ENCODE assay signal across 9 mouse cellular contexts in the genomic region with DNA sequence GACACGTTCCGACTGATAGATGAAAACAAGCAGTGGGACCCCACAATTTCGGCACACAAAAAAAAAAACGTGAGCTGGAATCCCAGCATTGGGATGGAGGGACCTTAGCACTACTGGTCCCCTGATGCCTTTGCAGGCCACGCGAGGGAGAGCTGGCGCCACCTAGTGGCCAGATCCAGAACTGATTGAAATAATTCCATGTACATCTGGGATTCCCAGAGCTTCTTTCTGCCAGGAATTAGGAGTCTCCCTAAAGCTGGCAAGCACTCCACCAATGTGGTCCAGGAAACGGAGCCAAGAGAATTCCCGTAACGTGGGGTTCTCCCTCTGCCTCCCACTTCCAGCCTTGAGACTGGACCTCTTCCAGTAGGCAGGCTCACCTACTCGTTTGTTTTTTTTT. TPM values are rescaled to one million over a fixed set of nuclear protein-coding genes. Genes with fewer than 3 reads are reported as not detected.
DNase-seq lines count a peak whose midpoint lies in the region; ATAC-seq and TF ChIP-seq lines count a peak whose summit lies in the region.
"Had no signal": no experiment of that assay in that cellular context is flagged by ENCODE, and none has a peak within 500 bp of the region (broad histone marks: within the 10 kb centered on the region; RNA-seq: fewer than 3 reads in every experiment).

No protein-coding gene starts in this region.

- 13% methylated on average over 11 of the region's 11 CpGs for WGBS in bone marrow, adult 2 months
- WGBS in heart, embryonic 12.5 days: 15% methylated on average over 11 of the region's 11 CpGs

- H3K27ac ChIP-seq in bone marrow, adult 2 months (ENCODE audit: control insufficient read depth, insufficient read depth, low read depth, low read length, poor library complexity): no peak overlapping the region
- no peak overlapping the region for H3K27ac ChIP-seq in embryonic fibroblast, embryonic 13.5 days (ENCODE audit: insufficient read depth, low read length)
- H3K27ac ChIP-seq in heart, embryonic 12.5 days (ENCODE audit: poor library complexity, severe bottlenecking): no peak overlapping the region
- H3K27ac ChIP-seq: heart, embryonic 13.5 days had no signal

- peak; percentile 45; the same call in 1 of the 2 replicates for ATAC-seq in heart, embryonic 12.5 days (ENCODE audit: insufficient number of reproducible peaks, low FRiP score)
- no peak for ATAC-seq in monocyte, adult 5-6 weeks (replicated peaks; ENCODE audit: insufficient number of reproducible peaks, low FRiP score, low TSS enrichment, poor library complexity, severe bottlenecking)

- TF ChIP-seq POLR2A in bone marrow, adult 2 months (IDR thresholded peaks at IDR 0.05; ENCODE audit: borderline replicate concordance, control insufficient read depth, low read depth, low read length): no peak
- TF ChIP-seq POLR2A in embryonic fibroblast, embryonic 13.5 days (IDR thresholded peaks at IDR 0.05; ENCODE audit: low read depth, low read length): no peak

- H3K4me3 ChIP-seq in bone marrow, adult 2 months (replicated peaks; ENCODE audit: control insufficient read depth, low read depth, low read length): no peak overlapping the region
- no peak overlapping the region for H3K4me3 ChIP-seq in embryonic fibroblast, embryonic 13.5 days (ENCODE audit: insufficient read depth, low read length)
- no peak overlapping the region for H3K4me3 ChIP-seq in heart, embryonic 12.5 days
- H3K4me3 ChIP-seq: heart, embryonic 13.5 days had no signal

- H3K4me1 ChIP-seq in bone marrow, adult 2 months (ENCODE audit: control insufficient read depth, insufficient read depth, low read length): no peaks in the 10 kb centered on the region
- H3K4me1 ChIP-seq in embryonic fibroblast, embryonic 13.5 days (ENCODE audit: control insufficient read depth, insufficient read depth, low read length): no peaks in the 10 kb centered on the region
- no peaks in the 10 kb centered on the region for H3K4me1 ChIP-seq in heart, embryonic 12.5 days (replicated peaks)
- H3K4me1 ChIP-seq: heart, embryonic 13.5 days had no signal

- H3K27me3 ChIP-seq in heart, embryonic 12.5 days (replicated peaks): peaks cover 6% of the 10 kb centered on the region; the same call in 1 of the 2 replicates

- DNase-seq in MN1 (ENCODE audit: low spot score): peak; percentile 70
- peak; percentile 96 for DNase-seq in layer of hippocampus, postnatal 10 days (ENCODE audit: low spot score in 2 of 2)
- DNase-seq in lung, postnatal 25 days (ENCODE audit: low spot score): peak; percentile 69
- DNase-seq in right cerebral cortex, postnatal 10 days (ENCODE audit: low spot score in 2 of 2): peak; percentile 92 to 95

- H3K4me2 ChIP-seq in heart, embryonic 12.5 days: no peak overlapping the region
- H3K4me2 ChIP-seq: heart, embryonic 13.5 days had no signal

- H3K36me3 ChIP-seq in heart, embryonic 12.5 days: no peaks in the 10 kb centered on the region
- H3K36me3 ChIP-seq: heart, embryonic 13.5 days had no signal

- peak; percentile 71 for TF ChIP-seq CTCF in bone marrow, adult 2 months (IDR thresholded peaks at IDR 0.05; ENCODE audit: control insufficient read depth, insufficient read depth, low read length)
- peak; percentile 86; the same call in 1 of the 2 replicates for TF ChIP-seq CTCF in embryonic fibroblast, embryonic 13.5 days (IDR thresholded peaks at IDR 0.05; ENCODE audit: borderline replicate concordance, insufficient read depth, low read length)

- no peak overlapping the region for H3K9ac ChIP-seq in heart, embryonic 12.5 days
- H3K9ac ChIP-seq: heart, embryonic 13.5 days had no signal

- H3K9me3 ChIP-seq in heart, embryonic 12.5 days (replicated peaks): no peaks in the 10 kb centered on the region
- H3K9me3 ChIP-seq: heart, embryonic 13.5 days had no signal

RNA-seq across cellular contexts. Expression of gene Mc3r, which starts 41.3 kb away (rescaled TPM):
- not detected in 2 replicates for polyA plus RNA-seq in bone marrow, adult 2 months (2011; ENCODE audit: insufficient read depth, insufficient read length, low replicate concordance, missing spikeins)
- 0.19 TPM in 1 of 2 replicates, not detected in the other for polyA plus RNA-seq in embryonic fibroblast, embryonic 13.5 days (2011; ENCODE audit: insufficient read length, low read depth, missing spikeins)
- not detected in 2 replicates for polyA plus RNA-seq in heart, embryonic 12.5 days (2016; fragmentation: Nextera tagmentation; extraction: Ambion mirVana)
- total RNA-seq in layer of hippocampus, postnatal 10 days (2021): under 1 TPM; 0.29 to 0.39 TPM
- not detected in 3 replicates for total RNA-seq in monocyte, adult 5-6 weeks (2017)
- polyA plus RNA-seq: heart, embryonic 13.5 days had no signal
